Mouse (Mus musculus) CH12.LX (cell line): ENCODE measurements around the gene 2010109A12Rik.

Experiments
- BHLHE40 ChIP-seq: IDR thresholded peaks from 2 replicates; pipeline ENCODE4 v1.6.1; 2011; ENCODE audit warnings: mild to moderate bottlenecking, low read depth, low read length, improper control_type of control experiment
- CTCF ChIP-seq, 2 experiments: IDR thresholded peaks in 1 of 2; conservative IDR thresholded peaks in 1 of 2; 2 replicates each; pipeline ENCODE4 v1.5.1; 2011 to 2012; ENCODE audit warnings: low read depth in 2 of 2, low read length in 2 of 2, improper control_type of control experiment in 1 of 2, inconsistent platforms in 1 of 2, mild to moderate bottlenecking in 1 of 2, moderate library complexity in 1 of 2
- E2F4 ChIP-seq: IDR thresholded peaks from 2 replicates; pipeline ENCODE4 v1.6.1; 2011; ENCODE audit warnings: low read depth, low read length, improper control_type of control experiment; ENCODE audit not compliant: insufficient replicate concordance
- MXI1 ChIP-seq: IDR thresholded peaks from 2 replicates; pipeline ENCODE4 v1.6.1; 2011; ENCODE audit warnings: mild to moderate bottlenecking, low read depth, low read length, improper control_type of control experiment
- PAX5 ChIP-seq: IDR thresholded peaks from 2 replicates; pipeline ENCODE4 v1.6.1; 2012; ENCODE audit warnings: low read length, inconsistent platforms, mixed read lengths
- POLR2AphosphoS2 ChIP-seq: IDR thresholded peaks from 2 replicates; pipeline ENCODE4 v1.6.1; 2011; ENCODE audit warnings: low read depth, low read length, improper control_type of control experiment
- ZNF384 ChIP-seq: IDR thresholded peaks from 2 replicates; pipeline ENCODE4 v1.6.1; 2012; ENCODE audit warnings: low read depth, low read length, improper control_type of control experiment, inconsistent platforms

DNA sequence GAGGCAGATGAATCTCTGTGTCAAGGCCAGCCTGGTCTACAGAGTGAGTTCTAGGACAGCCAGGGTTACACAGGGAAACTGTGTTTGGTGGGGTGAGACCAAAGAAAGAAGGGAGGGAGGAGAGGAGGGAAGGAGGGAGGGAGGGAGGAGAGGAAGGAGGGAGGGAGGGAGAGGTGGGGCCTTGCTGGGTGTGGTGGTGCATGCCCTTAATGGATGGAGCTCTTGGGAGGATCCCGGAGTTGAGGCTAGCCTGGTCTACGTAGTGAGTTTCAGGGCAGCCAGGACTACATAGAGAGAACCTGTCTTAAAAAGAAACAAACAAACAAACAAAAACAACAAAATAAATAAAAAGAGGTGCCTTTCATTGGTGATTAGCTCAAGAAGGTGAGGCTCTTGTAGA, 26.5 kb downstream of the 2010109A12Rik start:
- TF ChIP-seq POLR2AphosphoS2, result no peak
- TF ChIP-seq ZNF384, result no peak
- no peak for TF ChIP-seq BHLHE40
- TF ChIP-seq CTCF (conservative IDR thresholded peaks at IDR 0.05 in 1 of 2, IDR thresholded peaks at IDR 0.05 in 1 of 2; ENCODE audit: low read depth in 2 of 2, low read length in 2 of 2), result no peak
- no peak for TF ChIP-seq PAX5
- no peak for TF ChIP-seq MXI1
- TF ChIP-seq E2F4, result no peak
